Mouse (Mus musculus) liver, embryonic 14.5 days (tissue): ENCODE measurements around the gene Tmem192.

Experiments used
- CTCF ChIP-seq: IDR thresholded peaks from 2 replicates; pipeline ENCODE4 v1.5.1; 2016; ENCODE audit warnings: antibody characterized with exemption, low read depth, control low read depth
- EP300 ChIP-seq: IDR thresholded peaks from 2 replicates; pipeline ENCODE4 v1.6.1; 2016; ENCODE audit warnings: antibody characterized with exemption, low read depth

DNA sequence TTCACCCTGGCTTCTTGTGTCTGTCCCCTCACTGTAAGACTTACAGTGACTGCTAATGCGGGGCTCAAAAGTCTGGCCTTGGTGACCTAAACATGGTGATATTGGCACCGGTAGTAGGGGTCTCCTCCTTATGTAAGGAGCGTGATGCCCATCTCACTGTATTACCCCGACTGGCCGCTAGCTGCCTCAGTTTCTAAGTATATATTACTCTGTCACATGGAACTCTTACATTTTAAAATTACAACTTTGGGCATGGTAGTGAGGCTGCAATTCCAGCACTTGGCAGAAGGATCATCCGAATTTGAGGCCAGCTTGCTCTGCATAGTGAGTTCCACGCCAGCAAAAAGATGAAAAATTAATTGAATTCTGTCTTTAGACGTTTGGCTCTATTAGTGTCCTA is 6.0 kb upstream of the Tmem192 start:
- no peak for TF ChIP-seq CTCF
- no peak for TF ChIP-seq EP300
